Mouse (Mus musculus): ENCODE data around the gene Smox.

Smox gene

GRCm38 (mm10) chr2:131484182-131484581, 7.1 kb upstream of the Smox start:
- no peak for DNase-seq (ENCODE audit: low read depth)

- DNase-seq (ENCODE audit: low read depth): no peak
These were observed 6.2 kb upstream of the Smox start for GRCm38 (mm10) chr2:131485126-131485525.

DNA sequence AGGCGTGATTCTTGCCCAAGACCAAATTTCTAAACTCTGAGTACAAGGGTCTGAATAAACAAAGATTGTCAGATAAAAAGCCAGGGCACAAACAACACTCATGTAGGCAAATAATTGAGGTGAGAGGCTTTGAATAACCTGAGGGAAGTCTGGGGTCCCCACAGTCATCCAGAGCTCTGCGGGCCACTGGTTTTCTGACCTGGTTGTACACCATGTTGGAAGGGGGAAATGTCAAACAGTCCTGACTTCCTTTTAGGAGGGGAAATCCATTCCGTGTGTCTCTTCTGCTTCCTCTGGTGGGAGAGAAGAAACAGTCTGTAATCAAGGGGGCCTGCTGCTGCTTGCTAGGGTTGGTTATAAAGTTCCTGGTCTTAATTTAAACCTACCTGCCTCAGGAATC, 5.2 kb upstream of the Smox start:
- no peak for DNase-seq (ENCODE audit: low read depth)

DNA sequence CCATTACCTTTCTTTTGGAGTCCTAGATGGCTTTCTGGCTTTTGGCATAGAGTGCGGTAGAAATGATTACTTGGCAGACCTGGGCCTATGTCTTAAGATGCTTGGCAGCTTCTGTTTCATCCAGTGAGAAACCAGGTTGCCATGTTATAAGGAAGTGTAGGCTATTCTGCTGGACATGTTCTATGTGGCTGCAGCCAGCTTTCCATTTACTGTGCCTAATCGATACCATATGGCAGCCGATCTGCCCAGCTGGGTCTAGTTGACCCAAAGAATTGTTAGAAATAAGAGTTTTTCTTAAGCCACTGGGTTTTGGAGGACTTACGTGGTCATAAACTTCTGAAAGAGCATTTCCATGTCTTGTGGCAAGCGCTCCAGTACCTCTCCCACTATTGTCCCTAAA, 4.0 kb upstream of the Smox start:
- no peak for DNase-seq (ENCODE audit: low read depth)

DNA sequence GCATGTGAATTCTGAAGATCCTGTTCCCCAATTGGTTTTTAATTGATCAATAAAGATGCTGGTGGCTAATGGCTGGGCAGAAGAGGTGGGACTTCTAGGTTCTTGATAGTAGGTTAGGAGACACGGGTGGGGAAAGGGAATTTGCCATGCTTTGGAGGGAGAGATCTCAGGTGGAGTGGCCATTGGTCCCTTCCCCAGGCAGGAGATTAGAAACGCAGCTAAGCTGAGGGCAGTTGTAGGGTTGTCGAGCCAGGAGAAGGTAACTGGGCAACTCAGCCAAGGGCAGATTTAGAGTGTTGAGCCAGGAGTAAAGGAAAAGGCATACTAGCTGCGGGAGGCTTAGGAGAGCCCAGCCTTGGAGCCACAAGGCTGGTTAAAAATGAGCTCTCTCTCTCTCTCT, 3.0 kb upstream of the Smox start:
- no peak for DNase-seq (ENCODE audit: low read depth)

DNA sequence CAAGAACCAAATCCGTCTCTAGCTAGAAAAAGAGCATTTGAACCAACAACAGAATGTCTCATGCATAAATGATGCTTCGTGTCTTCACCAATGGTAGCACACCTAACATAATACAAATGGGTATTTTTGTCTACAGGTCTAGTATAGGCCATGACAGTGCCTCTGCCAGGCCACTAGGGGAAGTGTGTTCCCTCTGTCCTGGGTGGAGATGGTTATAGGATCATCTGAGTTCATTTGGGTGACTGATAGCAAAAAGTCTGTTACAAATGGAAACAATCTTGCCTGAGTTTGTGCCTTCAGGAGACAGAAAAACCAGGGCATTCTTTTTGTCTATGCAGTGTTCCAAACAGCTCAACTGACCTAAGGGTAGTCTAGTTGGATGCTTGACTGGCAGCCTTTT, 2.4 kb upstream of the Smox start:
- DNase-seq (ENCODE audit: low read depth): no peak

DNA sequence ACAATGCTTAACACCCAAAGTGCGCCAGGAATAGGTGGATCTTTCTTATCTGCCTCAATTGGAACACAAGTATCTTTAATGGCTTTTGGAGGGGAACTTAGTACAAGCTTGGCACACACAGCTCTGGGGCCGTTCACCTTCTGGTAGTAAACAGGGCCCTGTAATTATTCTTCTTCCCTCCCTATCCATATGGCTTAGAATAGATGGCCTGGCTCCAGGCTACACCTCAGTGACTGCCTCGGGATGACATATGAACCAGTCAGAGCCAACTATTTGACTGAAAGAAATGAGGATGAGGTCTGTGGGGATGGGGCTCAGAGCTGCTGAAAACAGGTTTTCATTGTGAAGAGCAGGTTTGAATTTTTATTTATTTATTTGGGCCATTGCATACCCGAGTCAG, 1.7 kb upstream of the Smox start:
- no peak for DNase-seq (ENCODE audit: low read depth)

GRCm38 (mm10) chr2:131491707-131492595, 655 bp downstream of the Smox start:
- DNase-seq (ENCODE audit: low read depth): peak; percentile 55

DNA sequence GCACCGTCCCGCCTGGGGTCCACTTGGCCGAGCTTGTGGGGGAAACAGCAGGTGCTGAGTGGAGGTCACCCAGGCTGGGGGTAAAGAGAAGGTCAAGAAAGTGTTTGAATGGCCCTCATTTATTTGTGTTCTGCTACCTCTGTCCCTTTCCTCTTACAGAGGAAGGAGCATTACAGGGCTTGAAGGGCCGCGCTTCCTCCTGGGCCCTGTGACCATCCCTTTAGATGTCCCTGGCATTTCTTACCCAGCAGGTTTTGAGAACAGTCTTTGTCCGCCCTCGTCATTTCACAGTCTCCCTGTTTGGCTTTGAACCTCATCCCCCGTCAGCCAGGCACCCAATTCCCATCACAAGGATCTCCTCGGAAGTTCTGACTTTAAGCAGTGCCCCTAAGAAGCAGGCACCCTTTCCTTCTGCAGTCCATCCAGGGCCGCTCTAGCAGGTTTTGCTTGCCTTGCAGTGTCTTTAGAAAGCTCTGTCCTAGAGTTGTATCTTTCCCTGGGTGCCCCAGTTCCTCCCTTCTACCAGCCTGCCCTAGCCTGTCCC, 1.4 kb downstream of the Smox start:
- no peak for DNase-seq (ENCODE audit: low read depth)

GRCm38 (mm10) chr2:131493446-131493845, 2.1 kb downstream of the Smox start:
- no peak for DNase-seq (ENCODE audit: low read depth)

DNA sequence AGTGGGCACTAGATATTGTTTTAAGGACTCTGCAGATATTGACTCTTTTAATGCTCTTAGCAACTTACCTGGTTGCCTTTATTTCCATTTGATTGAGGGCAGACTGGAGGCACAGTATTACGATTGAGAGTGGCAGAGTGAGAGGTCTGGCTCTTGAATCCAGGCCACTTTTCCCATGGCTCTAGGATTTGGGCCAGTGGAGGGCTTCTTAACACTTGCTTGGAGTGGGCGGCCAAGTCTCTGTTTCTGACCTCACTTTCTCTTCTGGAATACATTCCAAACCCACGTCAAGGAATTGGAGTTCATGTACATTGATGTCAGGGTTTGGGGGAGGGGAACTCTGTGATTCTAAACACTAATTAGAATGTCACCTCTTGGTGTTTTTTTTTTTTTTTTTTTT, 4.0 kb downstream of the Smox start:
- DNase-seq (ENCODE audit: low read depth): no peak

DNA sequence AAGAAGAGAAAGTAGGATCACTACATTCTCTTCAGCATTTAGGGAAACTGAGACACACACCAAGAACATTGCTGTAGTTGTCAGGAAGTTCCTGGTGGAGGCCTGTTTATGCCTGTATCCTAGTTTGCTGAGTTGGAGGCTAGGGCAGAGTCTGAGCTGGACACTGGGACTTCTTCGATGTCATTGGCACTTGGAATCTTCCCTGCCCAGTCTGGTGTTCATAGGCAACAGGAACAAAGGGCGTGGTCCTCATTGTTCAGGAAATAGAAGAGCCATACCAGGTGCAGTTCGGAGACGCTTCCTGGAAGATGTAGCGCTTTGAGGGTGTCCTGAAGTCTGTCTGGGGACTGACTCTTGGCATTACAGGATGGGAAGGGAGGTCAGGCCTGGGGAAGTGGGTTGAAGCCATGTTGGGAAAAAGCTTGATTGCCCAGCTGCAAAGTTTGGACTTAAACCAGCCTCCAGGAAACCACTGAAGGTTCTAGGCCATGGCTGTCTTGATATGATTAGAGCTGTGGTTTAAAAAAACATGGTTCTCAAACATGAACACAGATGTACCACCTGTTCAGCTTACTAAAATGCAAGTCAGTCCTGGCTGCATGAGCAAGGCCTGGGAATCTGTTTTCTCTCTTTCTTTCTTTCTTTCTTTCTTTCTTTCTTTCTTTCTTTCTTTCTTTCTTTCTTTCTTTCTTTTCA, 5.0 kb downstream of the Smox start:
- DNase-seq (ENCODE audit: low read depth): no peak

DNA sequence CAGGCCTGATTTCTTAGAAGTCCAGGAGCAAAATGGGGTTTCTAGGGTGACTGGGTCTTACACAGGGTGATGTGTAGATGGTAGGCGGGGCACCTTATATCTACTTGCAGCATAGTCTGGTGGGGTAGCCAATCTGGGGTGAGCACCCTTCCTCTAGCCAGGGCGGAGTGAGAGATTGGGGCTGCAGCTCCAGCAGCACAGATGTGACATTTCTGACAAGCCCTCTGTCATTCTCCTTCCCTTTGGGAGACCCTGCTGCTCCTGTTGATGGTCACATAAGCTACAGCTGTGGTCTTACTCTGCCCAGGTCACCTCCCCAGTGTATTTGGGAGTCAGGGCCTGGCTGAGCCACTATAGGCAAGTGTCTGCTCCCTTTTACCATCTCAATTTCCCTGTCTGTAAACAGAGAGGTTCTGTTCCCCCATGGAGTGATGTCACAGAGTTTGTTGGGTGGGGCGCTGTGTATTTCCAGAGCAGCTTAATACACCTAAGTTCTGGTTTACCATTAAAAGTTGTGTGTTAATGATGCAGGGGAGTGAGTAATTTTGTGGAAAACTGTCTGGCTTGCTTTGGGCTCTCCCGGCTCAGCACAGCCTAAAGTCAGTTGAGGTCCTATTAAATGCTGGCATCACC, 6.0 kb downstream of the Smox start:
- no peak for DNase-seq (ENCODE audit: low read depth)

DNA sequence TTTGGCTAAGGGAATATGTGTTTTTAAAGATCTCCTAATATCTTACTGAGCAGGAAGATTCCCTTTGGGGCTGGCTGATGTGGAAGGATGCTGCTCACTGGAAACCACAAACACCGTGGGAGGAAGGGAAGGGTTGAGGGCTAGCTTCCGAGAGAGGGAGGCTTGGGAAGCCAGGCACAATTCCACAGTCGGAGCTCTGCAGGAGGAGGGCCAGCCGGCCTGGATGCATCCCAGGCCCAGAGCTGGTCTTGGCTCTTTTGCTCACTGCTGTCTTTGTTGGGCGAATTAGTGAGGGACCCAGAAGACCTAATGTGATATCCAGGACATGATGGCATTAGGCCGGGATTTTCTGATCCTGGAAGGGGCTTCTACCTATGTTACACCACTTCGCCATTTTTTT, 6.9 kb downstream of the Smox start:
- DNase-seq (ENCODE audit: low read depth): no peak

DNA sequence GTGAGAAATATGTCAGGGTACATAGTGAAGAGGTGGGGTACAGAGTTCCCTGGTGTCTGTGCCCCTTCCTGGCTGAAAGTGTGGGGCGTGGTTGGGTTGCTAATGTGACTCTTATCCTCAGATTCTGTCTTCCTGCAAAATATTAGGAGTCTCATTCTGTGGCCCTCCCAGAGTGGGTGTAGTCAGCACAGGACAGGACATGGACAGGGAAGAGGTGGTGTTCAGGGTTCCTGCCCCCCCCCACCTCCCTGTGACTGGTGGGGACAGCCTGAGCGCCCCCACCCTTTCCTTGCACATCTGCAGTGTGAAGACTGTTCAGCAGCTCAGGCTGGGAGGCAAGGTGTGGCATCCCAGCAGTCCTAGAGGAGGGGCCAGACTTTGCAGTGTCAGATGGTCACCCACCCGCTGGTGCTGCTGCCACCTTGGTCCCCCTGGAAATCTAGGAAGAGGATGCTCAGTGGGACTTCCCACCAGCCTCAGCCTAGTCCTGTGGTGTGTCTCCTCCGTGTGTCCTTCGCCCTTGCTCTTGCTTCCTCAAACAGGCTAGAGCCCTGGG, 8.1 kb downstream of the Smox start:
- no peak for DNase-seq (ENCODE audit: low read depth)

DNA sequence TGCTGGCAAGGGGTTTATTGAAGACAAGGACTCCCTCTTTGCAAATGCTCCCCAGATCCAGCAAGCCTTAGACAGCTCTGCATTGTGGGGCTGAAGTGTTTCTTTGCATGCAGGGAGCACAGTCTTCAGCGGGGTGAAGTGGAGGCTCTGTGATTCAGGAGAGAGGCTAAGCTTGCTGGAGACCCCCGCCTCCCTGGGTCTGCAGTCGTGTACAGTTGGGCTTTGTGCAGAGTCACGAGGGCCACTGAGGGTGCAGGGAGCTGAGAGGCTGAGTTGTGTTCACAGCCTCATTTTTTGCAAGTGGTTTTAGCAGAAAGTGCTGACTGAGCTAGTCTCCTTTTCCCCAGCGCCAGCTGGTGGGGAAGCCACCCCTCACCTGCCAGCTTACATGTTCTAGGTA, 10.6 kb downstream of the Smox start:
- no peak for DNase-seq (ENCODE audit: low read depth)

DNA sequence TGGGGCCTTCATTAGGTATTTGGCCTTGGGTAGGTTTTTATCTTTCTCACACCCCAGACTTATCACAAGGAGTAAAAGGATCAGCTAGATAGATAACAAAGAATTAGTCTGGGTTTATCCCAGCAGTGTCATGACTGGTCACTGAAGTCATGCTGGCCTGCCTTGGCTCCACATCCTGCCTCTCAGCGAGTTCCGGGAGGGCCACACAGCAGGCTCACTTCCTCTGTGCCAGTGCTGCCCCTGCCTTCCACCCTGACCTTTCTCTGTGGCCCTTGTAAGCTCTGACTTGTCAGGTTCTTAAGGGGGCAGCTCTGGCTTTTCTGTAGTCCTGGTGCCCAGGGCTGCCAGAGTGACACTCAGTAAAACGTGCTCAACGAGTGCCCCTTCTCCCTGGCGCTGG, 11.3 kb downstream of the Smox start:
- no peak for DNase-seq (ENCODE audit: low read depth)

DNA sequence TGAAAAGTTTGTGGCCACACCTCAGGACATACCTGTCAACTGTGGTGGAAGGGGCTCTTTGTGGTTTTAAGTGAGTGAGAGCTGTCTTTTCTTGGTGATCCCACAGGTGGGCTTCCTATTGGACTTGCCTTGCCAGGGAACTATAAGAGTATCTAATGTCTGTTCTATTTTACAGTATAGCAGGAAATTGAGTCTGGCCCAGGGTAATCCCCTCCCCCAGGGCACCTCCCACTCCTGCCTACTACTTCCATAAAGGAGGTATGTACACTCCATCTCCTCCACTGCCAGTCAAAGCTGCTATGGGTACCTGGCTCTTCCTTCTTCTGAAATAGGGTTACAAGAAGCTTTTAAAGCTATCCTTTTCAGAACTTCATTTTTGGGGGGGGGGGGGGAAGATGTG, 14.1 kb downstream of the Smox start:
- no peak for DNase-seq (ENCODE audit: low read depth)

- DNase-seq (ENCODE audit: low read depth): no peak
These were observed 15.1 kb downstream of the Smox start for GRCm38 (mm10) chr2:131506358-131506757.

DNA sequence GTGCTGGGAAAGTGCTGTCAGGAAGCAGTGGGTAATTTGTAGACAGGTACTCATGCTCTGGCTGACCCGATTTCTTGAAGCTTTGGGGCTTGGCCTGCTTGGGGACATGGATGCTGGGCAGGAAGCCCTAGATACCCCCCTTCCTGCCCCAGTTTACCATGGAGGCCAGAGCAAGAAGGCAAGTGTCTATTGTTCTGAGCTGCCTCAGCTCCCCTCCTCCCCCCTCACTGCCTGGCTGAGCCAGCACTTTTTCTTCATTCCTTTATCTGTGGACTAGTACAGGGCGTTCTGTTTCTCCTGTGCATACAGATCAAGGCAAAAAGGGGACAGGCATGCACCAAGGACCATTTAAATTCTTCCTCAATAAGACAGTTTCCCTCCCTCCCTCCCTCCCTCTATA, 17.2 kb downstream of the Smox start:
- DNase-seq (ENCODE audit: low read depth): no peak

- DNase-seq (ENCODE audit: low read depth): peak; percentile 71
These were observed 18.5 kb downstream of the Smox start for GRCm38 (mm10) chr2:131509671-131510313.

DNA sequence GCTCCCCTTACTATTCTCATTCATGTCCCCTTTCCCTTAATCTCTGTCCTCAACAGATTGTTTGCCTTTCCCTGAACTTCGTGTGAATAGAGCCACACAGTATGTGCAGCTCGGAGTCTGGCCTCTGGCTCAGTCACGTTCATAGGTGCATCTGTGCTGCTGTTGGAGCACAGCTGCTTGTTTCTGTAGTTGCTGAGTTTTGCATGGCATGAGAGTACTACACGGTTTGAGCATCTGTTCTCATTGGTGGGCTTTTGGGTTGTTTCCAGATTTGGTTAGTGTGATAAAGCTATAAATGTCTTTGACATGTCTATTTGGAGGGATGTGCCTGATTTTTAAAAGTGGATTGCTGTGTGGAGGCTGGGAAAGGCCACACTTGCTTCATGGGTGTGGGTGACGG, 19.2 kb downstream of the Smox start:
- DNase-seq (ENCODE audit: low read depth): no peak

All from c-Kit-positive CD71-negative TER-119-negative erythroid progenitor cells, embryonic 14.5 days (primary cell).